Mouse (Mus musculus) hindbrain, embryonic 15.5 days (tissue): ENCODE results near the gene Chml. TPM values are rescaled to one million over a fixed set of nuclear protein-coding genes. Genes with fewer than 3 reads are reported as not detected.

Source experiments
- ATAC-seq: fragments of 200-750 bp; cut with Nextera tagmentation; 2 replicates; pipeline ENCODE4 v1.8.0; 2017; ENCODE audit warnings: low read depth, moderate number of reproducible peaks, moderate TSS enrichment; ENCODE audit not compliant: low FRiP score
- H3K27ac ChIP-seq: fragments of 300-500 bp; sonication (generic); replicated peaks from 2 replicates; pipeline ENCODE4 v1.5.1; 2015; ENCODE audit warnings: mild to moderate bottlenecking, inconsistent platforms
- H3K27me3 ChIP-seq: fragments of 300-500 bp; sonication (generic); 2 replicates; pipeline ENCODE4 v1.6.1; 2015; ENCODE audit warnings: control low read depth, inconsistent platforms
- H3K36me3 ChIP-seq: fragments of 300-500 bp; sonication (generic); 2 replicates; pipeline ENCODE4 v1.6.1; 2015; ENCODE audit warnings: control low read depth, inconsistent platforms
- H3K4me1 ChIP-seq: fragments of 300-500 bp; sonication (generic); replicated peaks from 2 replicates; pipeline ENCODE4 v1.6.1; 2015; ENCODE audit warnings: control low read depth, inconsistent platforms
- H3K4me2 ChIP-seq: fragments of 300-500 bp; sonication (generic); 2 replicates; pipeline ENCODE4 v1.6.1; 2015; ENCODE audit warnings: moderate library complexity, mild to moderate bottlenecking, inconsistent platforms
- H3K4me3 ChIP-seq: fragments of 300-500 bp; sonication (generic); 2 replicates; pipeline ENCODE4 v1.5.1; 2015; ENCODE audit warnings: mild to moderate bottlenecking, inconsistent platforms
- H3K9ac ChIP-seq: fragments of 300-500 bp; sonication (generic); 2 replicates; pipeline ENCODE4 v1.6.1; 2015; ENCODE audit warnings: inconsistent platforms
- H3K9me3 ChIP-seq: fragments of 300-500 bp; sonication (generic); 2 replicates; pipeline ENCODE4 v1.6.1; 2016; ENCODE audit warnings: control low read depth, inconsistent platforms
- WGBS: fragments of 180-500 bp; shearing (Covaris S2); methylation state at CpG from one replicate; pipeline ENCODE4 v1.1.7; 2015; 5-methylcytosine and 5-hydroxymethylcytosine counted together
- polyA plus RNA-seq: library from polyadenylated mRNA; unstranded; fragments of >200 nt; fragmentation: Nextera tagmentation; extraction: Ambion mirVana; gene quantifications from 2 replicates; pipeline ENCODE4 v1.2.1, GENCODE M21; 2015

Chml gene
- 3.3 and 3.7 TPM in 2 replicates for polyA plus RNA-seq

- H3K4me3 ChIP-seq: peak within 1 kb of the TSS; percentile 88
- no peaks in the 10 kb centered on the region for H3K9me3 ChIP-seq
- no peaks in the 10 kb centered on the region for H3K27me3 ChIP-seq
- peak within 1 kb of the TSS; percentile 90 for H3K4me2 ChIP-seq
- H3K4me1 ChIP-seq: peaks cover 31% of the 10 kb centered on the region
- WGBS: 1% methylated on average over 55 of the region's 73 CpGs
- peak within 1 kb of the TSS; percentile 90 for H3K27ac ChIP-seq
- peaks cover 8% of the 10 kb centered on the region for H3K36me3 ChIP-seq
- H3K9ac ChIP-seq: peak within 1 kb of the TSS; percentile 74
- ATAC-seq: peak; percentile 98
Observed at GRCm38 (mm10) chr1:175692246-175692996, at the start of gene Chml, which contains the start of gene Opn3. Gene Chml (minus strand): TSS chr1:175692901. Gene Opn3 (minus strand): TSS chr1:175692776.

- Histone ChIP-seq H3K4me1 (no peaks in the 10 kb centered on the region), H3K4me3 (no peak overlapping the region), H3K27me3 (no peaks in the 10 kb centered on the region), H3K36me3 (no peaks in the 10 kb centered on the region), H3K9ac (no peak overlapping the region), H3K9me3 (no peaks in the 10 kb centered on the region), H3K4me2 (no peak overlapping the region), H3K27ac (no peak overlapping the region)
- ATAC-seq: no peak
- 49% methylated on average over 7 of the region's 7 CpGs for WGBS
Observed at GRCm38 (mm10) chr1:175725771-175726170, 33.1 kb upstream of the Chml start.

- Histone ChIP-seq H3K36me3 (no peaks in the 10 kb centered on the region), H3K27ac (no peak overlapping the region), H3K4me2 (no peak overlapping the region), H3K9ac (no peak overlapping the region), H3K9me3 (no peaks in the 10 kb centered on the region), H3K27me3 (no peaks in the 10 kb centered on the region), H3K4me1 (no peaks in the 10 kb centered on the region), H3K4me3 (no peak overlapping the region)
- WGBS: 93% methylated on average over 9 of the region's 9 CpGs
- no peak for ATAC-seq
Observed at GRCm38 (mm10) chr1:175716832-175717231, 24.1 kb upstream of the Chml start.

- Histone ChIP-seq H3K36me3 (no peaks in the 10 kb centered on the region), H3K27ac (no peak overlapping the region), H3K9ac (no peak overlapping the region), H3K27me3 (no peaks in the 10 kb centered on the region), H3K4me3 (no peak overlapping the region), H3K4me1 (no peaks in the 10 kb centered on the region), H3K9me3 (no peaks in the 10 kb centered on the region), H3K4me2 (no peak overlapping the region)
- 77% methylated on average over 11 of the region's 11 CpGs for WGBS
- no peak for ATAC-seq
Observed at GRCm38 (mm10) chr1:175712338-175712909, 19.7 kb upstream of the Chml start.

GRCm38 (mm10) chr1:175708013-175708412, 15.3 kb upstream of the Chml start:
- Histone ChIP-seq H3K9me3 (no peaks in the 10 kb centered on the region), H3K9ac (no peak overlapping the region), H3K4me1 (no peaks in the 10 kb centered on the region), H3K27me3 (no peaks in the 10 kb centered on the region), H3K4me2 (no peak overlapping the region), H3K4me3 (no peak overlapping the region), H3K36me3 (no peaks in the 10 kb centered on the region), H3K27ac (no peak overlapping the region)
- ATAC-seq: no peak

- no peak overlapping the region for H3K9ac ChIP-seq
- H3K27me3 ChIP-seq: no peaks in the 10 kb centered on the region
- H3K4me3 ChIP-seq: no peak overlapping the region
- 79% methylated on average over 5 of the region's 5 CpGs for WGBS
- no peaks in the 10 kb centered on the region for H3K4me1 ChIP-seq
- H3K27ac ChIP-seq: no peak overlapping the region
- H3K4me2 ChIP-seq: no peak overlapping the region
- no peak for ATAC-seq
- H3K9me3 ChIP-seq: no peaks in the 10 kb centered on the region
- H3K36me3 ChIP-seq: no peaks in the 10 kb centered on the region
Observed at GRCm38 (mm10) chr1:175707599-175707998, 14.9 kb upstream of the Chml start.

DNA sequence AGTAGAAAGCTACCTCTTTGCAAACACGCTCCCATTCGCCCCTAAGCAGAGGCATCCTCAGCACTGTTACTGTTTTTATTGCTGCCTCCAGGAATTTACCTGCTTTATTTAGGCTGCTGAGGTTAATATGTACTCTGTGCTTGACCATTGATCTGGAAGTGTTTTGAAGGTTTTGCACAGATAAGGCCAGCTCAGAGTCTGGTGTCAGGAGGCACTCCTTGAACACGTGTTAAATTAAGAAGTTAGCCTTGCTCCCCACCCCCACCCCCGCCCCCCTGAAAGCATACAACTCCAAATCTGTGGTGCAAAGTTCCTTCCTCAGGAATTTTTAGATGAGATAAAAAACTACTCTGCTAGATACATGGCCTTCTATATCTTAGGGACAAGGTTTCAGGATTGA, 8.4 kb upstream of the Chml start:
- no peaks in the 10 kb centered on the region for H3K36me3 ChIP-seq
- no peaks in the 10 kb centered on the region for H3K9me3 ChIP-seq
- no peak overlapping the region for H3K9ac ChIP-seq
- H3K27ac ChIP-seq: no peak overlapping the region
- no peak overlapping the region for H3K4me2 ChIP-seq
- H3K27me3 ChIP-seq: no peaks in the 10 kb centered on the region
- WGBS: 77% methylated on average over 4 of the region's 4 CpGs
- no peak overlapping the region for H3K4me3 ChIP-seq
- no peak for ATAC-seq
- H3K4me1 ChIP-seq: no peaks in the 10 kb centered on the region

GRCm38 (mm10) chr1:175699796-175700195, 7.1 kb upstream of the Chml start:
- Histone ChIP-seq H3K4me3 (no peak overlapping the region), H3K27ac (no peak overlapping the region), H3K4me2 (no peak overlapping the region), H3K4me1 (no peaks in the 10 kb centered on the region), H3K9ac (no peak overlapping the region), H3K27me3 (no peaks in the 10 kb centered on the region), H3K9me3 (no peaks in the 10 kb centered on the region), H3K36me3 (no peaks in the 10 kb centered on the region)
- no peak for ATAC-seq
- 37% methylated on average over 4 of the region's 4 CpGs for WGBS

- WGBS: 69% methylated on average over 3 of the region's 3 CpGs
- Histone ChIP-seq H3K27me3 (no peaks in the 10 kb centered on the region), H3K9ac (no peak overlapping the region), H3K27ac (no peak overlapping the region), H3K4me3 (no peak overlapping the region), H3K9me3 (no peaks in the 10 kb centered on the region), H3K4me2 (no peak overlapping the region), H3K36me3 (no peaks in the 10 kb centered on the region), H3K4me1 (no peaks in the 10 kb centered on the region)
- ATAC-seq: no peak
Observed at GRCm38 (mm10) chr1:175699375-175699774, 6.7 kb upstream of the Chml start.

GRCm38 (mm10) chr1:175698293-175698692, 5.6 kb upstream of the Chml start, which contains the start of gene Wdr64:
Gene Wdr64 (plus strand): TSS chr1:175698593.
- no peak within 1 kb of the TSS for H3K9ac ChIP-seq
- no peak within 1 kb of the TSS for H3K4me3 ChIP-seq
- no peak within 1 kb of the TSS for H3K27ac ChIP-seq
- no peaks in the 10 kb centered on the region for H3K36me3 ChIP-seq
- 93% methylated on average over 1 of the region's 1 CpGs for WGBS
- no peak for ATAC-seq
- no peaks in the 10 kb centered on the region for H3K9me3 ChIP-seq
- H3K4me2 ChIP-seq: no peak within 1 kb of the TSS
- peaks cover 3% of the 10 kb centered on the region; the same call in 1 of the 2 replicates for H3K4me1 ChIP-seq
- no peaks in the 10 kb centered on the region for H3K27me3 ChIP-seq

- no peaks in the 10 kb centered on the region for H3K36me3 ChIP-seq
- peak overlapping the region; percentile 88 for H3K4me3 ChIP-seq
- no peaks in the 10 kb centered on the region for H3K27me3 ChIP-seq
- peak overlapping the region; percentile 90 for H3K4me2 ChIP-seq
- ATAC-seq: no peak
- 0 out of 2 replicates have a peak overlapping the region, but pooled peaks have one; percentile 18 for H3K9ac ChIP-seq
- WGBS: 44% methylated on average over 12 of the region's 12 CpGs
- no peaks in the 10 kb centered on the region for H3K9me3 ChIP-seq
- peaks cover 31% of the 10 kb centered on the region for H3K4me1 ChIP-seq
- peak overlapping the region; percentile 90; the same call in 1 of the 2 replicates for H3K27ac ChIP-seq
Observed at GRCm38 (mm10) chr1:175693429-175693960, 794 bp upstream of the Chml start.

DNA sequence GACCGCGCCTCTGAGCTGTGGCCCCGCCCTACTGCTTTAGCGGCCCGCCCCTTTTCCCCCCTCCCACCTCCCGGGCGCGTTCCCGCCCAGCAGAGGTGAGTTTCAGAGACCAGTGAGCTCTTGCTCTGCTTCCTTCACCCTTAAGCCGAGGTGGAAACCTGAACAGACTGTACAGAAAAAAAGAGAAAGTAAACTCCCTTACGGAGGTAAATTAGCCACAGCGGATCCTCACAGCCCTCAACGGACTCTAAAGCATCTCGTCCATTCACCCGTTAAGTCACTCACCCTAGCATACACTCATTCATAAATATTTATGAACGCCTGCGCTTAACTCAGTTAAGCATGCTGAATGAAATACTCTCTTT, 278 bp upstream of the Chml start:
- Histone ChIP-seq H3K36me3 (peaks cover 2% of the 10 kb centered on the region; the same call in 1 of the 2 replicates), H3K27me3 (no peaks in the 10 kb centered on the region), H3K9ac (peak overlapping the region; percentile 18; the same call in 1 of the 2 replicates), H3K27ac (peak overlapping the region; percentile 90; the same call in 1 of the 2 replicates), H3K4me3 (peak overlapping the region; percentile 88), H3K4me1 (peaks cover 31% of the 10 kb centered on the region), H3K4me2 (peak overlapping the region; percentile 90), H3K9me3 (no peaks in the 10 kb centered on the region)
- ATAC-seq: no peak
- WGBS: under 1% methylated on average over 17 of the region's 17 CpGs
